Mouse (Mus musculus) neural tube, embryonic 11.5 days (tissue): ENCODE data around the gene Mical2. TPM values are rescaled to one million over a fixed set of nuclear protein-coding genes. Genes with fewer than 3 reads are reported as not detected.

Source experiments
- polyA plus RNA-seq: library from polyadenylated mRNA; unstranded; fragments of >200 nt; fragmentation: Nextera tagmentation; extraction: Ambion mirVana; gene quantifications from 2 replicates; pipeline ENCODE4 v1.2.1, GENCODE M21; 2014

The Mical2 gene
- polyA plus RNA-seq, 1 experiment from 2014 or later = 1.6 TPM

Other genes with a start within 250 kb of the Mical2 start
- gene Usp47, start 202.4 kb upstream of the Mical2 start, polyA plus RNA-seq = 113 and 119 TPM in 2 replicates
- gene Dkk3, start 66.8 kb upstream of the Mical2 start, polyA plus RNA-seq = 8.2 and 10.6 TPM in 2 replicates
- gene Parva, start 201.6 kb downstream of the Mical2 start, polyA plus RNA-seq = 50.4 and 57.3 TPM in 2 replicates